Mouse (Mus musculus) E14TG2a.4 (cell line): ENCODE measurements around the gene Frem2.

Experiments
- CTCF ChIP-seq: conservative IDR thresholded peaks from 2 replicates; pipeline ENCODE4 v1.5.1; 2014; ENCODE audit warnings: low read length
- POU5F1 ChIP-seq: IDR thresholded peaks from 2 replicates; pipeline ENCODE4 v1.6.1; 2014; ENCODE audit warnings: low read length, borderline replicate concordance

DNA sequence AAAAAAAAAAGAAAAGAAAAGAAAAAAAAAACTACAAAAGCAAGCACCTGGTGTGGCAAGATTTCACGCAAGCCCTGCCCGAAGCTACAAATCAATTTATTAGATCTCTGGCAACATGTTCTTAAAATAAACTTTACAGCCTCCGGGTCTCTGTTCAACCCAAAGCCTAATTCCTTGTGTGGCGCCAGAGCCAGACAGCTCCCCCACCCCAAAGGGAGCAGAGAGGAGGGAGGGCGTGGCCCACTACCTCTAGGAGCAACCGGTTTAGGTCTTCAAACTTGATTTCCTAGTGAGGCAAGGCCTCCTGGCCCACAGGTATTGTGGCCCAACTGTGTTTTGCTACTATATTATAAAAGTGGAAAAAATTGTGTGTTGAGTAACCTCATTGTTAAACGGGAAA, 57.8 kb downstream of the Frem2 start:
- TF ChIP-seq CTCF (no peak), POU5F1 (no peak)
